Mouse (Mus musculus): ENCODE results near the gene 2610507B11Rik. TPM values are rescaled to one million over a fixed set of nuclear protein-coding genes. Genes with fewer than 3 reads are reported as not detected.
"Not testable (repeated sequence)": the region's sequence is repeated elsewhere in the genome, so short reads cannot be mapped to it uniquely, and the experiment has no call there.

The 2610507B11Rik gene
- total RNA-seq, 1 experiment from 2014 or later = 92.7 TPM

- no peak for ATAC-seq (replicated peaks in 1 of 2; ENCODE audit: insufficient read depth in 1 of 2, low FRiP score in 2 of 2, low TSS enrichment in 1 of 2, low read depth in 1 of 2, poor library complexity in 2 of 2, severe bottlenecking in 2 of 2)
Measured at GRCm38 (mm10) chr11:78271986-78272385, 10.4 kb downstream of the 2610507B11Rik start.

- ATAC-seq (replicated peaks in 1 of 2; ENCODE audit: insufficient read depth in 1 of 2, low FRiP score in 2 of 2, low TSS enrichment in 1 of 2, low read depth in 1 of 2, poor library complexity in 2 of 2, severe bottlenecking in 2 of 2) = no peak
Measured at GRCm38 (mm10) chr11:78275596-78275995, 14.0 kb downstream of the 2610507B11Rik start.

DNA sequence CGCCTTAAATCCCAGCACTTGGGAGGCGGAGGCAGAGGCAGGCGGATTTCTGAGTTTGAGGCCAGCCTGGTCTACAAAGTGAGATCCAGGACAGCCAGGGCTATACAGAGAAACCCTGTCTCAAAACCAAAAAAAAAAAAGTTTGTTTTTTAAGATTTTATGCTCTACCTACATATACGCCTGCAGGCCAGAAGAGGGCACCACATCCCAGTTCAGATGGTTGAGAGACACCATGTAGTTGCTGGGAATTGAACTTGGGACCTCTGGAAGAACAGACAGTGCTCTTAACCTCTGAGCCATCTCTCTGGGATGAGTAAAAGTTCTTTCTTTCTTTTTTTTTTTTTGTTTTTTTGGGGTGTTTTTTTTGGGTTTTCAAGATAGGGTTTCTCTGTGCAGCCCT lies 14.6 kb downstream of the 2610507B11Rik start:
- ATAC-seq (replicated peaks in 1 of 2; ENCODE audit: insufficient read depth in 1 of 2, low FRiP score in 2 of 2, low TSS enrichment in 1 of 2, low read depth in 1 of 2, poor library complexity in 2 of 2, severe bottlenecking in 2 of 2) = not testable (repeated sequence)

DNA sequence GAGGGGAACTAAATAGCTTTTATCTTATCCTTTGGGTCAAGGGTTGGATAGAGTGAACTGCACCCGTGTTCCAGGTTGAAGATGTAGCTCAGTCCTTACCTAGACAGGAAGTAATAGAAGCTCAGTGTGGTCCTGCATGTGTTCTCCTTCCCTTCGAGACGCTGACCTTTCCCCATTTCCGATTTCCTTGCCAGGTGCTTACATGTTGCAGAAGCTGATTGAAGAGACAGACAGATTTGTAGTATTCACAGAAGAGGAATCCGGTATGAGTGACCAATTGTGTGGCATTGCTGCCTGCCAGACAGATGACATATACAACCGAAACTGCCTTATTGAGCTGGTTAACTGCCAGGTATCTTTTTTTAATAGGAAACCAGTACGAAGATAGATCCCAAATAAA lies 17.3 kb downstream of the 2610507B11Rik start:
- no peak for ATAC-seq (replicated peaks in 1 of 2; ENCODE audit: insufficient read depth in 1 of 2, low FRiP score in 2 of 2, low TSS enrichment in 1 of 2, low read depth in 1 of 2, poor library complexity in 2 of 2, severe bottlenecking in 2 of 2)

DNA sequence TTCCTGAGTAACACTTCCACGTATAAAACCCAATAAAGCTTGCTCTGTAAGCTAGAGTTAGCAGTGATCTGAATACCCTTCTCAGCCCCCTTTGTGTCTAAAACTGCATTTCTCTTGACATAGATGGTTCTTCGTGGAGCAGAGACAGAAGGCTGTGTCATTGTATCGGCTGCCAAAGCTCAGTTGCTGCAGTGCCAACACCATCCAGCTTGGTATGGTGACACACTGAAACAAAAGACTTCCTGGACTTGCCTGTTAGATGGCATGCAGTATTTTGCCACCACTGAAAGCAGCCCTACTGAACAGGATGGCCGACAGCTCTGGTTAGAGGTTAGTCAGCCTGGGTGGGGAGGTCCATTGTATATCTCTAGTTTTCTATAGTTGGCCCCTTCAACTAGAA lies 18.0 kb downstream of the 2610507B11Rik start:
- no peak for ATAC-seq (replicated peaks in 1 of 2; ENCODE audit: insufficient read depth in 1 of 2, low FRiP score in 2 of 2, low TSS enrichment in 1 of 2, low read depth in 1 of 2, poor library complexity in 2 of 2, severe bottlenecking in 2 of 2)

DNA sequence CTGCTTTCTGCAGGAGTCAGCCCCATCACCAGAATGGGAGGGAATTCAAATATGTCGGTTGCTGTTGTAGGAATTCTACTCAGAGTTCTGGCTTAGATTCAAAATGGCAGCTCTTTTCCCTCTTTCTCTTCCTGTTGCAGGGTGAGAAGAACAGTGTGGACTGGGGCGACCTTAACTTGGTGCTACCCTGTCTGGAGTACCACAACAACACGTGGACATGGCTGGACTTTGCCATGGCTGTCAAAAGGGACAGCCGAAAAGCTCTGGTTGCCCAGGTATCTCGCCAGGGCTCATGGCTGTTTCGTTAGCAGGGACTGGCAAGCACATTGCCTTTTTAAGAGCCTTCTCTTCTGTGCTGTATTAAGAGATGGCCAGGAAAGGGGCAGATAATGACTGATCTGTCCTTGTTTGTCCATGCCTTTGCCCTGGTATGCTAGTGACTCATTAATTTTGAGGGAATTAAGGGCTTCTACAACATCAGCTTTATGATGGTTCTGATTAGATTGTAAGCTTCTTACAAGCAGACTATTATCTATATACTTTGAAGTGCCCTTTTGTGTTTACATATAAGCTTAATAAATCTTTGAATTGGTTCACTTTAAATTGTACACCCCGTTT lies 27.7 kb downstream of the 2610507B11Rik start:
- no peak for ATAC-seq (replicated peaks in 1 of 2; ENCODE audit: insufficient read depth in 1 of 2, low FRiP score in 2 of 2, low TSS enrichment in 1 of 2, low read depth in 1 of 2, poor library complexity in 2 of 2, severe bottlenecking in 2 of 2)

DNA sequence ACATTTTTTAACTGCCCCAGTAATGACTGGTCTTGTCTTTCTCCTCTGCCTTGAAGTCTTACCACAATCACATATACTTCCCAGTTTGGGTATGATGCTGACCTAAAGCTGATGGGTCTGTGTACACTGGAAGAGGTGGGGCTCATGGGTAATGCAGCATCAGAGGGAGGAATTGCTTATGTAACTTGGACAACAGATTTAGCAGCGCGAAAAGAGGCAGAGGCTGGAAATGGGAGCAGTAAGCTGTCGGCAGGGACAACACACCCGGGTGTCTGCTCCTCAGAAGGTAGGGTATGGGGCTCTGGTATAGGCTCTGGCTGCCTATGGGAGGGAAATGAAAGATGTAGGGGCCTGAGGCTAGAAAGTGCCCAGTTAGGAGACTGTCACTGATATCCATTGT lies 29.1 kb downstream of the 2610507B11Rik start, which contains the start of gene BC030499:
BC030499 (plus strand) TSS at position 188 of the 400 bp plus-strand sequence.
- ATAC-seq (replicated peaks in 1 of 2; ENCODE audit: insufficient read depth in 1 of 2, low FRiP score in 2 of 2, low TSS enrichment in 1 of 2, low read depth in 1 of 2, poor library complexity in 2 of 2, severe bottlenecking in 2 of 2) = no peak

DNA sequence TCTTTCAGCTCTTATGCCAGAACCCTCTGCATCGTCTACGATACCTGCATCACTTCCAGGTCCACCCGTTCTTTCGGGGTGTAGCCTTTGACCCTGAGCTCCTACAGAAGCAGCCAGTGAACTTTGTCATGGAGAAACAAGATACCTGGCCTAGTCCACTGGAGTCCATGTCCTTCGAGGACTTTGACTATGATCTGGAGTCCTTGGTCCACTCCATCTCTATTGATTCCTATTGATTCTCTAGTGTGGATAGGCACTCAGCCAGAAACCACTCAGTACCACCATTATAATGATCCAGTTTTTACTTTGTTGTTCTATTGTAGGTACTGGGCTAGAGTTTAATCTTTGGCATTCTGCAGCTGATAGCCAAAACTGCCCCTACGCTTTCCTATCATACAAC lies 33.0 kb downstream of the 2610507B11Rik start:
- no peak for ATAC-seq (replicated peaks in 1 of 2; ENCODE audit: insufficient read depth in 1 of 2, low FRiP score in 2 of 2, low TSS enrichment in 1 of 2, low read depth in 1 of 2, poor library complexity in 2 of 2, severe bottlenecking in 2 of 2)

GRCm38 (mm10) chr11:78300917-78301316 lies 39.4 kb downstream of the 2610507B11Rik start:
- ATAC-seq (replicated peaks in 1 of 2; ENCODE audit: insufficient read depth in 1 of 2, low FRiP score in 2 of 2, low TSS enrichment in 1 of 2, low read depth in 1 of 2, poor library complexity in 2 of 2, severe bottlenecking in 2 of 2) = no peak

DNA sequence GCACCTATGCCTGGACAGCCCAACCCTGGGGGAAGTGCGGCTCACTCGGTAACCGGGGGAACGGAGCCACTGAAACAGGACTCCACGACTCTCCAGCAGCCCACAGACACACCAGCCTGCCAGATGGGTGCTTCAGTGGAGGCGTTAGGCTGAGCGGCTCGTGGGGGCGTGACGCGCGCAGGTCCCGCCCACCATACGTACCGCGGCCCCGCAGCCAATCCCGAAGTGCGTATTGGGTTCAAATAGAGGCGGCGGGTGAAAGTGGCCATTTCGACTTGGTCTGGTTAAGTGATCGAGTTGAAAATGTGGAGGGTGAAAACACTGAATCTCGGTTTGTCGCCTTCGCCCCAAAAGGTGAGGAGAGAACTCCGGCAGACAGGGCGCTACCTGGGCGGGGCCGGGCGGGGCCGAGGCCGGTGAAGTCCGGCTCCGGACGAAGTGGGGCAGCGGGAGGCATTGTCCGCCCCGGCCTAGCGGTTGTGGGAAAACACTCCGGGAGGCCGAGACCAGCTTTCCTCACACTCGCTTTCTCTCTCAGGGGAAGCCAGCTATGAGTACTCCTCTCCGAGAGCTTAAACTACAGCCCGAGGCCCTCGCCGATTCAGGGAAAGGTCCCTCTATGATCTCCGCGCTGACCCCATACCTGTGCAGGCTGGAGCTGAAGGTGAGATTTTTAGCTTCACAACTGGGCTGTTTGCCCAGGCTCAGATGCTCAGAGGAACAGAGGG lies 40.0 kb downstream of the 2610507B11Rik start, which contains the start of gene Spag5:
Spag5 (plus strand) TSS at position 173 of the 728 bp plus-strand sequence.
- ATAC-seq (replicated peaks in 1 of 2; ENCODE audit: insufficient read depth in 1 of 2, low FRiP score in 2 of 2, low TSS enrichment in 1 of 2, low read depth in 1 of 2, poor library complexity in 2 of 2, severe bottlenecking in 2 of 2) = peak; percentile 99 to 100

- no peak for ATAC-seq (replicated peaks in 1 of 2; ENCODE audit: insufficient read depth in 1 of 2, low FRiP score in 2 of 2, low TSS enrichment in 1 of 2, low read depth in 1 of 2, poor library complexity in 2 of 2, severe bottlenecking in 2 of 2)
Measured at GRCm38 (mm10) chr11:78305272-78305671, 43.7 kb downstream of the 2610507B11Rik start.

DNA sequence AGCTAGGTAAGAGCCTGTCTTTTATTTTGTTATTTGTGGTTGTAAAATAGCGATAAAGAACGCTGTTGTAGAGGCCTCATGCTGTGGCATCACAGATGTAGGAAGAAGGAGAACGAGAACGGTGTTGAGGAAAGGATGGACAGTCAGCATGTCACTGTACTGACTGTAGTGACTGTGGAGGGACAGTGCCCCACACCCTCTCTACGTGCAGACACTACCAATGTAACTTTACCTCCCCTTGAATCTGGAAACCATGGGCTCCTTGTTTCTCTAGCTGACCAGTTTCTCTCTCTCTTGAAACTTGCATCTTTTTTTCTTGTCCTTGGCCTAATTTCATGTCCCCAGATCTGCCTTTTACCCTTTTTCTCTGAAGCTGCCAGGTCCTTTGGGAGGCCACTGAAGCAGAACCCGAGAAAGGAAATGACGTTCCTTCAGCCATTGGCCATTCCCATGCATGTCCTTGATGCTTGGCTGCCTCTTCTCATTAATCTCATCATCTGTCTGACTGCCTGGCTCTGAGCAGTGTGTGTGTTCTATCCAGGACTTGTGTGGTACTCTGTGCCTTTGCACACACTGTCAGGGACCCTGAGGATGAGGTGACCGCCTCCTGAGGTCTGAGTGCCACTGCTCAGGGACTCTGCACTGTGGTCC lies 49.4 kb downstream of the 2610507B11Rik start:
- ATAC-seq (replicated peaks in 1 of 2; ENCODE audit: insufficient read depth in 1 of 2, low FRiP score in 2 of 2, low TSS enrichment in 1 of 2, low read depth in 1 of 2, poor library complexity in 2 of 2, severe bottlenecking in 2 of 2) = no peak

GRCm38 (mm10) chr11:78313662-78314061 lies 52.1 kb downstream of the 2610507B11Rik start:
- no peak for ATAC-seq (replicated peaks in 1 of 2; ENCODE audit: insufficient read depth in 1 of 2, low FRiP score in 2 of 2, low TSS enrichment in 1 of 2, low read depth in 1 of 2, poor library complexity in 2 of 2, severe bottlenecking in 2 of 2)

- ATAC-seq (replicated peaks in 1 of 2; ENCODE audit: insufficient read depth in 1 of 2, low FRiP score in 2 of 2, low TSS enrichment in 1 of 2, low read depth in 1 of 2, poor library complexity in 2 of 2, severe bottlenecking in 2 of 2) = no peak
Measured at GRCm38 (mm10) chr11:78318411-78318810, 56.9 kb downstream of the 2610507B11Rik start.

DNA sequence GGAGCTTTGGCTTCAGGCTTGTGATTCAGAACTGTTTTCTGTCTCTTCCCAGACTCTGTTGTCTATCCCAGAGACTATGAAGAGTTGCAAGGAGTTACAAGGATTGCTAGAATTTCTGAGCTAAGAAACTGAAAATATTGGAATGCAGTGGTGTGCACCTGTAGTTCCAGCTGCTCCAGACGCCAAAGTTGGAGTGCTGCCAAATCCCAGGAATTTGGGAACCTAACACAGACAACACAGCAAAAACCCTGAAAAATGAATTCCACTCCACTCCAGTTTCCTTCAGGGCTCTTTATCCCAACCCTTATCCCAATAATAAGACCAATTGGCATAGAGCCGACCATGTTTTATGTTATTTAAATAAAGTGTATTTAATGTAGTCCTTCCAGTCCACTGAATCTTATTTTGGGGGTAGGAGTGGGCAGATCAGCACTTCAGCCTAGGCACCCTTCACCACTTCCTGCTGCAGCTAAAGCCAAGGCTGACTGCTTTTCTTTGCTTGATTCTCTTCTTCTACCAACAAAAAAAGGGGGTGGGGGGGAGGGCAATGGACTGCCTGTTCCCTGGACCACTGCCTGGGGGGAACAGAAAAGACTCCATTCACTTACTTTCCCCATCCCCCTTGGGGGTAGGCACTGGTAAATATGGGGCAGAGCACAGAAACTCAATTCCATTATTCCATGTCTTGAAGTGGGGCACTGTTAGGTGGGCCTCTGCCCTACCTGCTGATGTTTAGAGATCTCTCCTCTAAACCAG lies 60.7 kb downstream of the 2610507B11Rik start:
- ATAC-seq (replicated peaks in 1 of 2; ENCODE audit: insufficient read depth in 1 of 2, low FRiP score in 2 of 2, low TSS enrichment in 1 of 2, low read depth in 1 of 2, poor library complexity in 2 of 2, severe bottlenecking in 2 of 2) = no peak

GRCm38 (mm10) chr11:78322860-78323259 lies 61.3 kb downstream of the 2610507B11Rik start, which contains the start of gene Aldoc:
Gene Aldoc, plus strand, starts transcription at chr11:78322968.
- ATAC-seq (replicated peaks in 1 of 2; ENCODE audit: insufficient read depth in 1 of 2, low FRiP score in 2 of 2, low TSS enrichment in 1 of 2, low read depth in 1 of 2, poor library complexity in 2 of 2, severe bottlenecking in 2 of 2) = peak; percentile 92 to 98

DNA sequence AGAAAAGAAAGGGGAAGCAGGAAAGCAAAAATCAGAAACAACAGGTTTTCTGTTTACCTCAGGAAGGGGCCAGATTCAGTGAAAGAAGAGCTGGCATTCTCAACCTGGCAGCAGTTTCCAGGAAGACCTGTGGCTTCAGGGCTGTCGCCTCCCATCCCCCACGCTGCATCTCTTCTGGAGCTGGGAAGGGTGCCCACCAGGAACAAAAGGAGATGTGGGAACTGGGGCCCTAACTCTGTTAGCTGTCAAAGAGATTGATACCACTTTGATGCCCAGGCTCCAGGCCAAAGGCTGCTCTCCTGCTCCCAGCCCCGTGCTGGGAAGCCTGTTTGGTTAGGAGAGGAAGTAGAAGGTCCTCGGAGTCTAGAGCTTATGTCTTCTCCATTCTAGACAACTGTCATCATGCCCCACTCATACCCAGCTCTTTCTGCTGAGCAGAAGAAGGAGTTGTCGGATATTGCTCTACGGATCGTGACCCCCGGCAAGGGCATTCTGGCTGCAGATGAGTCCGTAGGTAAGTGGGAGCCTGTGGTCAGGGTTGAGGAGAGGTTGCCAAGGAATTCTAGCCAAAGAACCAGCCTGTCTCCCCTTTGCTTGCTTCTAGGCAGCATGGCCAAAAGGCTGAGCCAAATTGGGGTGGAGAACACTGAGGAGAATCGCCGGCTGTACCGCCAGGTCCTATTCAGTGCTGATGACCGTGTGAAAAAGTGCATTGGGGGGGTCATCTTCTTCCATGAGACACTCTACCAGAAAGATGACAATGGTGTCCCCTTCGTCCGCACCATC lies 62.6 kb downstream of the 2610507B11Rik start:
- ATAC-seq (replicated peaks in 1 of 2; ENCODE audit: insufficient read depth in 1 of 2, low FRiP score in 2 of 2, low TSS enrichment in 1 of 2, low read depth in 1 of 2, poor library complexity in 2 of 2, severe bottlenecking in 2 of 2) = no peak
